In genomic region chr2:174599853-174600271, GRCm38 (mm10) we compare ENCODE assay signal across 8 mouse cellular contexts. TPM values are rescaled to one million over a fixed set of nuclear protein-coding genes. Genes with fewer than 3 reads are reported as not detected.
A peak's percentile ranks its signal among the peaks of the same experiment; 100 is the strongest.
DNase-seq lines count a peak whose midpoint lies in the region; ATAC-seq and TF ChIP-seq lines count a peak whose summit lies in the region.

No protein-coding gene starts in this region.

- H3K9me3 ChIP-seq in midbrain, postnatal 0 days (ENCODE audit: low read length): no peaks in the 10 kb centered on the region
- no peaks in the 10 kb centered on the region for H3K9me3 ChIP-seq in midbrain, embryonic 10.5 days (replicated peaks)

- DNase-seq in midbrain, postnatal 0 days (ENCODE audit: low spot score): peak; percentile 12
- no peak for DNase-seq in midbrain, embryonic 10.5 days (ENCODE audit: low spot score)
- peak; percentile 13 to 19 for DNase-seq in frontal cortex, postnatal 10 days (ENCODE audit: low spot score in 2 of 2)
- peak; percentile 77 for DNase-seq in kidney, postnatal 10 days
- no peak for DNase-seq in yolk sac, embryonic 10.5 days (ENCODE audit: low spot score)
- DNase-seq in embryo, embryonic 9.5 days (ENCODE audit: extremely low spot score): no peak
- DNase-seq in cerebellum, adult 11 months: no peak

- TF ChIP-seq POLR2A in olfactory bulb, adult 2 months (IDR thresholded peaks at IDR 0.05; ENCODE audit: insufficient read depth, low read depth, low read length): no peak

- H3K9ac ChIP-seq in midbrain, postnatal 0 days (replicated peaks; ENCODE audit: low read length, poor library complexity, severe bottlenecking): no peak overlapping the region

- H3K36me3 ChIP-seq in midbrain, postnatal 0 days (ENCODE audit: insufficient read depth, low read length): no peaks in the 10 kb centered on the region
- H3K36me3 ChIP-seq in midbrain, embryonic 10.5 days: no peaks in the 10 kb centered on the region

- no peak for TF ChIP-seq CTCF in midbrain, postnatal 0 days (IDR thresholded peaks at IDR 0.05)
- TF ChIP-seq CTCF in olfactory bulb, adult 2 months (IDR thresholded peaks at IDR 0.05; ENCODE audit: insufficient read depth, low read depth, low read length): no peak

- no peak; the same call in 1 of the 2 replicates for ATAC-seq in midbrain, postnatal 0 days (ENCODE audit: low FRiP score)

- H3K27me3 ChIP-seq in midbrain, postnatal 0 days (ENCODE audit: insufficient read depth, low read length): no peaks in the 10 kb centered on the region
- no peaks in the 10 kb centered on the region for H3K27me3 ChIP-seq in midbrain, embryonic 10.5 days (ENCODE audit: low read depth, poor library complexity, severe bottlenecking)

- no peaks in the 10 kb centered on the region for H3K4me1 ChIP-seq in midbrain, postnatal 0 days (ENCODE audit: insufficient read depth, low read length)
- H3K4me1 ChIP-seq in midbrain, embryonic 10.5 days: no peaks in the 10 kb centered on the region
- peaks cover 43% of the 10 kb centered on the region for H3K4me1 ChIP-seq in olfactory bulb, adult 2 months (ENCODE audit: control insufficient read depth, insufficient read depth, low read length)

- WGBS in midbrain, postnatal 0 days: 74% methylated on average over 9 of the region's 9 CpGs
- 90% methylated on average over 9 of the region's 9 CpGs for WGBS in midbrain, embryonic 10.5 days
- WGBS in olfactory bulb, adult 2 months: 13% methylated on average over 9 of the region's 9 CpGs

- H3K4me2 ChIP-seq in midbrain, postnatal 0 days (ENCODE audit: low read depth, low read length, poor library complexity, severe bottlenecking): no peak overlapping the region

- H3K4me3 ChIP-seq in midbrain, postnatal 0 days (ENCODE audit: low read depth, low read length): no peak overlapping the region
- H3K4me3 ChIP-seq in midbrain, embryonic 10.5 days: no peak overlapping the region
- peak overlapping the region; percentile 48 for H3K4me3 ChIP-seq in olfactory bulb, adult 2 months (ENCODE audit: insufficient read depth, low read depth, low read length)

- no peak overlapping the region for H3K27ac ChIP-seq in midbrain, postnatal 0 days (ENCODE audit: low read depth, low read length)
- no peak overlapping the region for H3K27ac ChIP-seq in midbrain, embryonic 10.5 days (replicated peaks)
- H3K27ac ChIP-seq in olfactory bulb, adult 2 months (ENCODE audit: insufficient read depth, low read depth, low read length): peak overlapping the region; percentile 94

RNA-seq across cellular contexts. Expression of gene Zfp831, which starts 43.5 kb away (rescaled TPM):
- total RNA-seq in midbrain, postnatal 0 days (2014; rRNA removed): 0.09 TPM in 1 of 2 replicates, not detected in the other
- polyA plus RNA-seq in midbrain, postnatal 0 days (2015; fragmentation: Nextera tagmentation; extraction: Ambion mirVana): not detected in 2 replicates
- polyA plus RNA-seq in midbrain, embryonic 10.5 days (2016; fragmentation: Nextera tagmentation; extraction: Ambion mirVana): not detected in 2 replicates
- not detected in 2 replicates for polyA plus RNA-seq in olfactory bulb, adult 2 months (2012; ENCODE audit: insufficient read depth, insufficient read length, low replicate concordance, missing spikeins)

Comparison
In these comparisons a context has a peak if more than half of its experiments do, and no peak if none do; other contexts are left out.
1. DNase-seq: peak in midbrain, postnatal 0 days (single experiment), frontal cortex, postnatal 10 days (2 of 2) and kidney, postnatal 10 days (single experiment); none in midbrain, embryonic 10.5 days (single experiment), yolk sac, embryonic 10.5 days (single experiment), embryo, embryonic 9.5 days (single experiment) and cerebellum, adult 11 months (single experiment).